Mouse (Mus musculus) adipose tissue, adult 10 weeks (tissue): ENCODE results near the gene Taf1d. TPM values are rescaled to one million over a fixed set of nuclear protein-coding genes. Genes with fewer than 3 reads are reported as not detected.

ENCODE experiments used
- polyA plus RNA-seq: library from polyadenylated mRNA; stranded (reverse); fragments of 350-450 nt; fragmentation: Illumina TruSeq; extraction: RNeasy Lipid Tissue Mini Kit (QIAGEN cat#74804); gene quantifications from one replicate; pipeline ENCODE4 v1.2.3, GENCODE M21; 2014; ENCODE audit warnings: low read depth, low replicate concordance

The Taf1d gene
- 33.9 TPM for polyA plus RNA-seq

DNA sequence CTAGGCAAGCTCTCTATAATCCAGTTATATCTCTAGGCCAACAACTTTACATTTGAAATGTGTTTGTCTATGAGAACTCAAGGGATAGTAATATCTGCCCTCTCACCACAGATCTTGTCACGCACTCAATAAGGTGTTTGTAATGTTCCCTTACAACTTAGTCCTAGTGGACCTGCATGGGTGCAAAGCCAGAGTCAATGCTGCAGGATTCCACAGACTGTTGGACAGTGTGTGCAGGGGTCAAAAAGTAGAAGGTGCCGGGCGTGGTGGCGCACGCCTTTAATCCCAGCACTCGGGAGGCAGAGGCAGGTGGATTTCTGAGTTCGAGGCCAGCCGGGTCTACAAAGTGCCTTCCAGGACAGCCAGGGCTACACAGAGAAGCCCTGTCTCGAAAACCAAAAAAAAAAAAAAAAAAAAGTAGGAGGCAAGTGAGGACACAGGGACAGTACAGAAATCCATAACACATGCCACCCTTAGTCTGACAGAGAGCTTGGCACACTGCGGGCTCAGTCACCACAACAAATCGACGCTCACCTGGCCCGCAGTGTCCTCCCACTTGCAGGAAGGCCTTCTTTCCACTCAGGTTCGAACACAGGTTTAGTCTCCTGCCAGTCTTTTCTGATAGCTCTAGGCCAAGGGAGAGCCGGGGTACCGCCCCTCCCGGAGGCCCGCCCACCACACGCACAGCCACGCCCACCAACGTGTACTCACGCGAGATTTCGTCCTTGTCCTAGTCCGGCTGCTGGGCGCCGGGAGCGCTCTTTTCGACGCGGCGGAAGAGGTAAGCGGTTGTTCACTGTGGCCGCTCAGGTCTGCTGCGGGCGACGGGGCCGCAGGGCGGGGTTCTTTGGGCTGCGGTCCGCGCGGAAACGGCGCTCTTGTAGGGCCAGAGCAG, at the start of gene Taf1d:
TSS of gene Taf1d (plus strand) at position 712 of the 895 bp plus-strand sequence.

DNA sequence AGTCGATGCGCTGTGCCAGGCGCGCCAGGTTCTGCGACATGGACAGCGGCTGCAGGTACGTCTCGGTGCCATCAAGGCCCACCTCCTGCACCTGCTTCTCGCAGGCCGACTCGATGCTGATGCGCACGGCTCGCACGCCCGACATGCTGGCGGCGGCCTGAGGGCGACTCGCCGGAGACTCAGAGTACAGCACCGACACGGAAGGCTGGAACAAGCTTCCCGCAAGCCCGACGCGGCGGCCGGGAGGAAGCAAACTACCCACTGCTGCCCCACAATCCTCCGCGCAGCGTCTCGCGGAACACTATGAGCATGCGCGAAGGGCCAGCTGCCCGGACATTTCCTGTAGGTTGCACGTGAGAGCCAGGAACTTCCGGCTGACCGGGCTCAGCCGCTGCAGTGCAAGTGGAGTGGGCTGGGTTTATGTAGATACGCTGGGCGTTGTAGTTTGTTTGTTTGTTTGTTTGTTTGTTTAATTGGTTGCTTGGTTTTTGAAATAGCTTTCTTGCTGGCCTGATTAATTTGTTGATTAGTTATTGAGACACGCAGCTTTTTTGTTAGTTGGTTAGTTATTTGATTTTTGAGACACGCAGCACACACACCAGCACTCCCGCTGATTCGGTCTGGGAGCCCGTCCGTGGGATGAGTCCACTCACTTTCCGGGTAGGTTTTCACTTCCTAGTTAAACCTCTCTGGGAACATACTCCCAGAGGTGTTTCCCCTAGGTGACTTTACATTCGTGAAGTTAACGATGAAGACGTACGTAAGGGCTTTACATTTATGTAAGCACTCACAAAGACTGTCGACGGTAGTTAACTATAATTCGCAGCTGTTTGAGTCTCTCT, 26.1 kb upstream of the Taf1d start, which contains the start of gene Med17:
TSS of gene Med17 (minus strand) at position 283 of the 842 bp plus-strand sequence.

DNA sequence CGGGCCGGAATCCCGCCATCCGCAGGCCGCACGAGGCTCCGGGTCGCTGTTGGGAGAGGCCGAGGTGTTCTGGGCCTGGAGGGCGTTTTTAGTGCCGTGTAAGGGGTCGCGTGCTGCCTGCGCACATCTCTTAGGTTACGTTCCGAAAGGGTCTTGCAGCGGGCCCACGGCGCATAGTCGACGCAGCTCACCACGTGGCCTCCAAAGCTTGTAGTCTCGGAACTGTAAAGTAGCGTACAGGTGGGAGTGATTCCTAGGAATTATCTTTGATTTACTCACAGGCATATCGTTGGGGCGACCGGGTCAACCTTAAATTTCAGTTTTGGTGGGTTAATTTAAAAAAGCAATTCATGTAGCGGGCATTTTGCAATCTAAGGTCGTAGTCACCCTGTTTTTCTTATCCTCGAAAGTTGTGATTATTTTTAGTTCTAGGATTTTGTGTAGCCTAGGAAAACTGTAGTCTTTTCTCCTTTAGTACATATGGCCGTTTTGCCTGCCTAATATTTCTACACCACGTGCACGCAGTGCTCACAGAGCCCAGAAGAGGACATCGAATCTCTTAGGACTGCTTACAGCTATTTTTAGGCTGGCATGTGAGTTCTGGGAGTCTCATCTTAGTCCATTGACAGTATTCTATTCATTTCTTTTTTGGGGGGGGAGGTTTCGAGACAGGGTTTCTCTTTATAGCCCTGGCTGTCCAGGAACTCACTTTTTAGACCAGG, 545 bp downstream of the Taf1d start, which contains the start of gene 4931406C07Rik:
TSS of gene 4931406C07Rik (minus strand) at position 51 of the 722 bp plus-strand sequence.

DNA sequence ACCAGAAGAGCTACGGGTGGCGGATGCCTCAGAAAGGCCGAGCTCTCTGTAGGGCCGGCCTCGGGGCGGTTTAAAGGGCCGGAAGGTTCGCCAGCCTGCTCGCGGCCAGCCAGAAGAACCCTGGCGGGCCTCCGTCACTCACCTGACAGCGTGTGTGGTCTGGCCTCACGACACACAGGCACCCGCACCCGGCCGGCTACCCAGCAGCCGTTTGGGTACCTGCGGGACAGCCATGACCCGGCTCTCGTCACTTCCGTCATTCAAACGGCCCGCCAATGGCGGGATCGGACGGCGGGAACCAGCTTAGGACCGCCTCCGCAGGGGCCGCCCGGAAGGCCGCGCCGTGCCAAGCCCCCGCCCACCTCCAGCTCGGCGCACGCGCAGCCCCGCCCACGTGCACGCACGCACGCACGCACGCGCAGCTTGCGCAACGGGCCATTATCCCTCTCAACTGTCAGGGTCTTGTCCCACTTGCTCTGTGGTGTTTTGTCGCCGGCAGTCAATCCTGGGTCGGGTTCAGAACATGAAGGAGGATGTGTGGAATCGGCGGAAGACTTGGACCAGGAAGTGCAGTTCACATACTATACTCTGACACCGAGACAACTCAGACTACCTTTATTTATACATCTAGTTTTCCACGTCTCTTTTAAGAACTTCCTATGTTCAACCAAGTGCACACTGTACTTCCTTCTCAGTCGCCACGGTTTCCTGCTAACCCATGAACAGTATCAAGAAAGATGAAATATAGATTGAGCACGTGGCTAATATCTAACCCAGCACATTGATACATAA, 51.7 kb downstream of the Taf1d start, which contains the start of gene Cep295:
TSS of gene Cep295 (minus strand) at position 305 of the 792 bp plus-strand sequence.

Other genes with a start within 250 kb of the Taf1d start
- gene Hephl1, start 194.1 kb upstream of the Taf1d start, polyA plus RNA-seq = 0.20 TPM
- gene Vstm5, start 67.2 kb upstream of the Taf1d start, polyA plus RNA-seq = 5.3 TPM
- 22.7 TPM for gene Med17, start 26.3 kb upstream of the Taf1d start, polyA plus RNA-seq
- 66.6 TPM for gene 4931406C07Rik, start 234 bp downstream of the Taf1d start, polyA plus RNA-seq
- gene Cep295, start 51.6 kb downstream of the Taf1d start, polyA plus RNA-seq = 10.8 TPM
- gene Smco4, start 187.2 kb downstream of the Taf1d start, polyA plus RNA-seq = 34.5 TPM